Mouse (Mus musculus): ENCODE results near the gene Wnk2. TPM values are rescaled to one million over a fixed set of nuclear protein-coding genes. Genes with fewer than 3 reads are reported as not detected.

Gene Wnk2
- polyA plus RNA-seq, 2 experiments from 2014 or later: not detected

GRCm38 (mm10) chr13:49140567-49140966, 7.2 kb downstream of the Wnk2 start:
- no peak for ATAC-seq

- ATAC-seq: no peak
Measured at GRCm38 (mm10) chr13:49134491-49134890, 13.3 kb downstream of the Wnk2 start.

GRCm38 (mm10) chr13:49133125-49133524, 14.7 kb downstream of the Wnk2 start:
- ATAC-seq: no peak

GRCm38 (mm10) chr13:49131946-49132687, 15.7 kb downstream of the Wnk2 start:
- no peak for ATAC-seq

GRCm38 (mm10) chr13:49131342-49131855, 16.4 kb downstream of the Wnk2 start:
- no peak for ATAC-seq

GRCm38 (mm10) chr13:49129845-49130244, 18.0 kb downstream of the Wnk2 start:
- no peak for ATAC-seq

GRCm38 (mm10) chr13:49129154-49129553, 18.7 kb downstream of the Wnk2 start:
- no peak for ATAC-seq

- ATAC-seq: no peak
Measured at GRCm38 (mm10) chr13:49127844-49128631, 19.8 kb downstream of the Wnk2 start.

GRCm38 (mm10) chr13:49122106-49122505, 25.7 kb downstream of the Wnk2 start:
- no peak for ATAC-seq

GRCm38 (mm10) chr13:49117563-49117962, 30.3 kb downstream of the Wnk2 start:
- ATAC-seq: no peak

GRCm38 (mm10) chr13:49114921-49115320, 32.9 kb downstream of the Wnk2 start:
- ATAC-seq: no peak

GRCm38 (mm10) chr13:49114116-49114515, 33.7 kb downstream of the Wnk2 start:
- ATAC-seq: no peak

GRCm38 (mm10) chr13:49113345-49113744, 34.5 kb downstream of the Wnk2 start:
- ATAC-seq: no peak

GRCm38 (mm10) chr13:49112652-49113051, 35.2 kb downstream of the Wnk2 start:
- ATAC-seq: no peak

GRCm38 (mm10) chr13:49109665-49110064, 38.1 kb downstream of the Wnk2 start:
- ATAC-seq: no peak

GRCm38 (mm10) chr13:49108119-49108846, 39.5 kb downstream of the Wnk2 start:
- no peak for ATAC-seq

GRCm38 (mm10) chr13:49103913-49104312, 43.9 kb downstream of the Wnk2 start:
- ATAC-seq: no peak

GRCm38 (mm10) chr13:49103235-49103634, 44.6 kb downstream of the Wnk2 start:
- no peak for ATAC-seq

- ATAC-seq: no peak
Measured at GRCm38 (mm10) chr13:49100417-49100816, 47.4 kb downstream of the Wnk2 start.

- no peak for ATAC-seq
Measured at GRCm38 (mm10) chr13:49096826-49097225, 51.0 kb downstream of the Wnk2 start.

- no peak for ATAC-seq
Measured at GRCm38 (mm10) chr13:49094667-49095066, 53.1 kb downstream of the Wnk2 start.

GRCm38 (mm10) chr13:49093471-49093891, 54.3 kb downstream of the Wnk2 start:
- no peak for ATAC-seq

GRCm38 (mm10) chr13:49092596-49092995, 55.2 kb downstream of the Wnk2 start:
- ATAC-seq: no peak

Measured in activated CD4-positive, CD25-positive, alpha-beta regulatory T cell, adult 4 months (primary cell).